In the genomic region with DNA sequence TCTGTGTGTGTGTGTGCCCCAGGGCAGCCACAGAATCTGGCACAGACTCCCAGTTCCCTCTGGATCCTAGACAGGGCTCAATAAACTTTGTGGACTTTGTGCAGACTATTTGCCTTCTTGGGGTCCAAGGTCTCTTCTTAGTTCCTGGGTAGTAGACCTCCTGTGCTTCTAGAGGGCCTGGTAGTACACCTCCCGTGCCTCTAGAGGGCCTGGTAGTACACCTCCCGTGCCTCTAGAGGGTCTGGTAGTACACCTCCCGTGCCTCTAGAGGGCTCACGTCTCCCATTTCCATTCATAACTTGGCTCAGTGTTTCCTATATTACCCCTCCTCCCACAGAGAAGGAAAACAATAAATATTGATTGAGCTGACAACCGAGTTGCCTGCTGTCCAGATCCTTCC, we compare ENCODE assay signal across 10 mouse cellular contexts. TPM values are rescaled to one million over a fixed set of nuclear protein-coding genes. Genes with fewer than 3 reads are reported as not detected.
A peak's percentile ranks its signal among the peaks of the same experiment; 100 is the strongest.
DNase-seq lines count a peak whose midpoint lies in the region; ATAC-seq and TF ChIP-seq lines count a peak whose summit lies in the region.
"Had no signal": no experiment of that assay in that cellular context is flagged by ENCODE, and none has a peak within 500 bp of the region (broad histone marks: within the 10 kb centered on the region; RNA-seq: fewer than 3 reads in every experiment).

No protein-coding gene starts in this region.

- DNase-seq in heart, postnatal 0 days (ENCODE audit: low spot score): peak; percentile 61
- no peak for DNase-seq in heart, adult 18-20 months
- peak; percentile 62 for DNase-seq in thymus, adult 2 months
- DNase-seq in thymus, adult 18-20 months: no peak
- DNase-seq in embryo, embryonic 11.5 days (ENCODE audit: low read depth, low spot score): peak; percentile 23
- DNase-seq in left cerebral cortex, postnatal 4 days: peak; percentile 61
- DNase-seq in frontal cortex, postnatal 10 days (ENCODE audit: low spot score in 2 of 2): no peak

- H3K4me1 ChIP-seq in heart, postnatal 0 days (ENCODE audit: control insufficient read depth, insufficient read depth): peaks cover 6% of the 10 kb centered on the region; the same call in 1 of the 2 replicates
- H3K4me1 ChIP-seq in thymus, adult 2 months (replicated peaks; ENCODE audit: control insufficient read depth, insufficient read depth, low read length): no peaks in the 10 kb centered on the region
- H3K4me1 ChIP-seq in stomach, embryonic 15.5 days: no peaks in the 10 kb centered on the region
- H3K4me1 ChIP-seq: embryonic facial prominence, embryonic 12.5 days; liver, embryonic 15.5 days had no signal

- H3K27me3 ChIP-seq in heart, postnatal 0 days (ENCODE audit: control insufficient read depth, insufficient read depth, low read length): no peaks in the 10 kb centered on the region
- no peaks in the 10 kb centered on the region for H3K27me3 ChIP-seq in thymus, adult 2 months (ENCODE audit: control insufficient read depth, insufficient read depth, low read length)
- no peaks in the 10 kb centered on the region for H3K27me3 ChIP-seq in stomach, embryonic 15.5 days (replicated peaks)
- H3K27me3 ChIP-seq: embryonic facial prominence, embryonic 12.5 days; liver, embryonic 15.5 days had no signal

- no peaks in the 10 kb centered on the region for H3K36me3 ChIP-seq in heart, postnatal 0 days (replicated peaks; ENCODE audit: control insufficient read depth, insufficient read depth, low read length)
- H3K36me3 ChIP-seq in thymus, adult 2 months (ENCODE audit: control insufficient read depth, insufficient read depth, low read length): no peaks in the 10 kb centered on the region
- no peaks in the 10 kb centered on the region for H3K36me3 ChIP-seq in stomach, embryonic 15.5 days
- H3K36me3 ChIP-seq: embryonic facial prominence, embryonic 12.5 days; liver, embryonic 15.5 days had no signal

- no peak overlapping the region for H3K4me3 ChIP-seq in heart, postnatal 0 days (ENCODE audit: low read depth, low read length)
- H3K4me3 ChIP-seq in thymus, adult 2 months (ENCODE audit: control insufficient read depth, insufficient read depth, low read length): no peak overlapping the region
- no peak overlapping the region for H3K4me3 ChIP-seq in stomach, embryonic 15.5 days (replicated peaks)
- H3K4me3 ChIP-seq: embryonic facial prominence, embryonic 12.5 days; liver, embryonic 15.5 days had no signal

- no peak overlapping the region for H3K27ac ChIP-seq in heart, postnatal 0 days (ENCODE audit: low read depth)
- H3K27ac ChIP-seq in thymus, adult 2 months (ENCODE audit: control insufficient read depth, insufficient read depth, low read length): no peak overlapping the region
- peak overlapping the region; percentile 57; the same call in 1 of the 2 replicates for H3K27ac ChIP-seq in stomach, embryonic 15.5 days
- H3K27ac ChIP-seq: embryonic facial prominence, embryonic 12.5 days; liver, embryonic 15.5 days had no signal

- WGBS in heart, postnatal 0 days: 34% methylated on average over 5 of the region's 5 CpGs
- WGBS in thymus, adult 2 months: 22% methylated on average over 5 of the region's 5 CpGs
- 21% methylated on average over 5 of the region's 5 CpGs for WGBS in stomach, embryonic 15.5 days

- TF ChIP-seq POLR2A in thymus, adult 2 months (IDR thresholded peaks at IDR 0.05; ENCODE audit: control insufficient read depth, extremely low read depth, insufficient read depth, low read length, poor library complexity): no peak

- H3K9ac ChIP-seq in heart, postnatal 0 days (replicated peaks; ENCODE audit: low read depth, low read length): no peak overlapping the region
- no peak overlapping the region for H3K9ac ChIP-seq in stomach, embryonic 15.5 days
- H3K9ac ChIP-seq: embryonic facial prominence, embryonic 12.5 days; liver, embryonic 15.5 days had no signal

- intact Hi-C loops in left cerebral cortex, postnatal 4 days (cut with DNase I): no loop called here

- no peak overlapping the region for H3K4me2 ChIP-seq in heart, postnatal 0 days (ENCODE audit: low read depth, low read length)
- H3K4me2 ChIP-seq in stomach, embryonic 15.5 days: peak overlapping the region; percentile 19; the same call in 1 of the 2 replicates
- H3K4me2 ChIP-seq: embryonic facial prominence, embryonic 12.5 days; liver, embryonic 15.5 days had no signal

- TF ChIP-seq EP300 in heart, postnatal 0 days (IDR thresholded peaks at IDR 0.05; ENCODE audit: low read depth): no peak

- peak; percentile 89 for TF ChIP-seq CTCF in heart, postnatal 0 days (IDR thresholded peaks at IDR 0.05; ENCODE audit: low read depth)
- TF ChIP-seq CTCF in thymus, adult 2 months (IDR thresholded peaks at IDR 0.05; ENCODE audit: borderline replicate concordance, control insufficient read depth, extremely low read depth, insufficient read depth, low read length, poor library complexity): peak; percentile 73; the same call in 1 of the 2 replicates

- no peaks in the 10 kb centered on the region for H3K9me3 ChIP-seq in heart, postnatal 0 days (replicated peaks; ENCODE audit: control insufficient read depth, low read length)
- H3K9me3 ChIP-seq in stomach, embryonic 15.5 days: no peaks in the 10 kb centered on the region
- H3K9me3 ChIP-seq: embryonic facial prominence, embryonic 12.5 days; liver, embryonic 15.5 days had no signal

- ATAC-seq in heart, postnatal 0 days (ENCODE audit: insufficient read depth, low read depth): peak; percentile 57; the same call in 1 of the 2 replicates
- peak; percentile 8; the same call in 1 of the 2 replicates for ATAC-seq in stomach, embryonic 15.5 days (ENCODE audit: insufficient read depth, low FRiP score, low read depth)

RNA-seq across cellular contexts. Expression of a gene that starts 4.9 kb away (rescaled TPM):
- 0.23 and 0.89 TPM in 2 replicates for total RNA-seq in heart, postnatal 0 days (2014; rRNA removed; ENCODE audit: low replicate concordance)
- polyA plus RNA-seq in heart, postnatal 0 days (2015; fragmentation: Nextera tagmentation; extraction: Ambion mirVana): 0.37 and 0.48 TPM in 2 replicates
- total RNA-seq in heart, adult 18-20 months (2021): under 1 TPM; 0.27 to 0.28 TPM
- polyA plus RNA-seq in thymus, adult 2 months (2012; rRNA removed): 1.8 and 3.3 TPM in 2 replicates
- total RNA-seq in left cerebral cortex, postnatal 4 days (2021): under 1 TPM; 0.26 to 0.36 TPM
- 0.31 and 2.1 TPM in 2 replicates for polyA plus RNA-seq in stomach, embryonic 15.5 days (2015; fragmentation: Nextera tagmentation; extraction: Ambion mirVana)

RNA-seq across cellular contexts. Expression of a gene that starts 10.4 kb away (rescaled TPM):
- total RNA-seq in heart, postnatal 0 days (2014; rRNA removed; ENCODE audit: low replicate concordance): not detected in 2 replicates
- not detected in 2 replicates for polyA plus RNA-seq in heart, postnatal 0 days (2015; fragmentation: Nextera tagmentation; extraction: Ambion mirVana)
- total RNA-seq in heart, adult 18-20 months (2021): not detected
- 0.58 and 0.59 TPM in 2 replicates for polyA plus RNA-seq in thymus, adult 2 months (2012; rRNA removed)
- not detected for total RNA-seq in left cerebral cortex, postnatal 4 days (2021)
- 10.2 and 36.1 TPM in 2 replicates for polyA plus RNA-seq in stomach, embryonic 15.5 days (2015; fragmentation: Nextera tagmentation; extraction: Ambion mirVana)
- polyA plus RNA-seq: embryonic facial prominence, embryonic 12.5 days; liver, embryonic 15.5 days had no signal

RNA-seq across cellular contexts. Expression of a gene that starts 23.8 kb away (rescaled TPM):
- total RNA-seq in heart, postnatal 0 days (2014; rRNA removed; ENCODE audit: low replicate concordance): 1.3 TPM in 1 of 2 replicates, not detected in the other
- 0.14 TPM in 1 of 2 replicates, not detected in the other for polyA plus RNA-seq in heart, postnatal 0 days (2015; fragmentation: Nextera tagmentation; extraction: Ambion mirVana)
- not detected for total RNA-seq in heart, adult 18-20 months (2021)
- polyA plus RNA-seq in thymus, adult 2 months (2012; rRNA removed): 10.2 and 11.2 TPM in 2 replicates
- total RNA-seq in left cerebral cortex, postnatal 4 days (2021): 1 to 10 TPM; 1.5 to 2.4 TPM
- polyA plus RNA-seq in stomach, embryonic 15.5 days (2015; fragmentation: Nextera tagmentation; extraction: Ambion mirVana): 0.74 and 1.0 TPM in 2 replicates

RNA-seq across cellular contexts. Expression of a gene that starts 39.9 kb away (rescaled TPM):
- total RNA-seq in heart, postnatal 0 days (2014; rRNA removed; ENCODE audit: low replicate concordance): 4.8 and 30.8 TPM in 2 replicates
- 4.5 and 4.8 TPM in 2 replicates for polyA plus RNA-seq in heart, postnatal 0 days (2015; fragmentation: Nextera tagmentation; extraction: Ambion mirVana)
- 1 to 10 TPM; 1.9 to 4.0 TPM for total RNA-seq in heart, adult 18-20 months (2021)
- polyA plus RNA-seq in thymus, adult 2 months (2012; rRNA removed): 19.3 and 19.5 TPM in 2 replicates
- 10 to 100 TPM; 13.6 TPM for total RNA-seq in left cerebral cortex, postnatal 4 days (2021)
- 19.7 and 20.1 TPM in 2 replicates for polyA plus RNA-seq in stomach, embryonic 15.5 days (2015; fragmentation: Nextera tagmentation; extraction: Ambion mirVana)

RNA-seq across cellular contexts. Expression of a gene that starts 40.2 kb away (rescaled TPM):
- total RNA-seq in heart, postnatal 0 days (2014; rRNA removed; ENCODE audit: low replicate concordance): 58.8 and 68.0 TPM in 2 replicates
- 21.3 and 23.3 TPM in 2 replicates for polyA plus RNA-seq in heart, postnatal 0 days (2015; fragmentation: Nextera tagmentation; extraction: Ambion mirVana)
- 1 to 10 TPM; 1.5 to 2.1 TPM for total RNA-seq in heart, adult 18-20 months (2021)
- polyA plus RNA-seq in thymus, adult 2 months (2012; rRNA removed): 64.4 and 92.6 TPM in 2 replicates
- 1 to 10 TPM; 7.2 to 9.3 TPM for total RNA-seq in left cerebral cortex, postnatal 4 days (2021)
- polyA plus RNA-seq in stomach, embryonic 15.5 days (2015; fragmentation: Nextera tagmentation; extraction: Ambion mirVana): 76.2 and 78.4 TPM in 2 replicates

Comparison
In these comparisons a context has a peak if more than half of its experiments do, and no peak if none do; other contexts are left out.
1. DNase-seq: peak in heart, postnatal 0 days (single experiment), thymus, adult 2 months (single experiment), embryo, embryonic 11.5 days (single experiment) and left cerebral cortex, postnatal 4 days (single experiment); none in heart, adult 18-20 months (0 of 2), thymus, adult 18-20 months (0 of 2) and frontal cortex, postnatal 10 days (0 of 2).